Mouse (Mus musculus): ENCODE data around the gene Kcne1. TPM values are rescaled to one million over a fixed set of nuclear protein-coding genes. Genes with fewer than 3 reads are reported as not detected.
A peak's percentile ranks its signal among the peaks of the same experiment; 100 is the strongest.

Kcne1 gene
- 0.02 TPM in 1 of 2 replicates, not detected in the other for polyA plus RNA-seq (2012; rRNA removed)

- DNase-seq (ENCODE audit: extremely low spot score in 1 of 2, low spot score in 1 of 2), result no peak
Observed at GRCm38 (mm10) chr16:92359229-92359628, at the start of gene Kcne1. Kcne1 (minus strand) TSS chr16:92359468.

GRCm38 (mm10) chr16:92407883-92408282, 48.6 kb upstream of the Kcne1 start:
- DNase-seq (ENCODE audit: extremely low spot score in 1 of 2, low spot score in 1 of 2), result no peak

- no peak for DNase-seq (ENCODE audit: extremely low spot score in 1 of 2, low spot score in 1 of 2)
Observed at GRCm38 (mm10) chr16:92404141-92404540, 44.9 kb upstream of the Kcne1 start.

- DNase-seq (ENCODE audit: extremely low spot score in 1 of 2, low spot score in 1 of 2), result no peak
Observed at GRCm38 (mm10) chr16:92403069-92403468, 43.8 kb upstream of the Kcne1 start.

GRCm38 (mm10) chr16:92402216-92402615, 42.9 kb upstream of the Kcne1 start:
- no peak for DNase-seq (ENCODE audit: extremely low spot score in 1 of 2, low spot score in 1 of 2)

GRCm38 (mm10) chr16:92401206-92401605, 41.9 kb upstream of the Kcne1 start:
- DNase-seq (ENCODE audit: extremely low spot score in 1 of 2, low spot score in 1 of 2), result no peak

GRCm38 (mm10) chr16:92399490-92400458, 40.5 kb upstream of the Kcne1 start:
- DNase-seq (ENCODE audit: extremely low spot score in 1 of 2, low spot score in 1 of 2), result peak; percentile 48 to 81

- DNase-seq (ENCODE audit: extremely low spot score in 1 of 2, low spot score in 1 of 2), result peak in 1 of 2 experiments; percentile 58
Observed at GRCm38 (mm10) chr16:92398574-92399118, 39.4 kb upstream of the Kcne1 start.

- DNase-seq (ENCODE audit: extremely low spot score in 1 of 2, low spot score in 1 of 2), result no peak
Observed at GRCm38 (mm10) chr16:92397745-92398573, 38.7 kb upstream of the Kcne1 start.

- no peak for DNase-seq (ENCODE audit: extremely low spot score in 1 of 2, low spot score in 1 of 2)
Observed at GRCm38 (mm10) chr16:92393732-92394131, 34.5 kb upstream of the Kcne1 start.

GRCm38 (mm10) chr16:92387692-92388091, 28.4 kb upstream of the Kcne1 start:
- DNase-seq (ENCODE audit: extremely low spot score in 1 of 2, low spot score in 1 of 2), result no peak

GRCm38 (mm10) chr16:92385062-92385461, 25.8 kb upstream of the Kcne1 start:
- peak in 1 of 2 experiments; percentile 71 for DNase-seq (ENCODE audit: extremely low spot score in 1 of 2, low spot score in 1 of 2)

GRCm38 (mm10) chr16:92383412-92383811, 24.1 kb upstream of the Kcne1 start:
- no peak for DNase-seq (ENCODE audit: extremely low spot score in 1 of 2, low spot score in 1 of 2)

- DNase-seq (ENCODE audit: extremely low spot score in 1 of 2, low spot score in 1 of 2), result peak; percentile 57 to 81
Observed at GRCm38 (mm10) chr16:92382508-92382907, 23.2 kb upstream of the Kcne1 start.

GRCm38 (mm10) chr16:92381092-92381491, 21.8 kb upstream of the Kcne1 start:
- no peak for DNase-seq (ENCODE audit: extremely low spot score in 1 of 2, low spot score in 1 of 2)

- DNase-seq (ENCODE audit: extremely low spot score in 1 of 2, low spot score in 1 of 2), result no peak
Observed at GRCm38 (mm10) chr16:92376976-92377375, 17.7 kb upstream of the Kcne1 start.

- DNase-seq (ENCODE audit: extremely low spot score in 1 of 2, low spot score in 1 of 2), result no peak
Observed at GRCm38 (mm10) chr16:92371623-92372022, 12.4 kb upstream of the Kcne1 start.

- no peak for DNase-seq (ENCODE audit: extremely low spot score in 1 of 2, low spot score in 1 of 2)
Observed at GRCm38 (mm10) chr16:92369260-92369659, 10.0 kb upstream of the Kcne1 start.

- DNase-seq (ENCODE audit: extremely low spot score in 1 of 2, low spot score in 1 of 2), result no peak
Observed at GRCm38 (mm10) chr16:92365477-92365876, 6.2 kb upstream of the Kcne1 start.

GRCm38 (mm10) chr16:92360711-92361110, 1.4 kb upstream of the Kcne1 start:
- DNase-seq (ENCODE audit: extremely low spot score in 1 of 2, low spot score in 1 of 2), result no peak

GRCm38 (mm10) chr16:92358734-92359133, 534 bp downstream of the Kcne1 start:
- DNase-seq (ENCODE audit: extremely low spot score in 1 of 2, low spot score in 1 of 2), result no peak
